ENCODE assay signal across 7 mouse cellular contexts in the genomic region with DNA sequence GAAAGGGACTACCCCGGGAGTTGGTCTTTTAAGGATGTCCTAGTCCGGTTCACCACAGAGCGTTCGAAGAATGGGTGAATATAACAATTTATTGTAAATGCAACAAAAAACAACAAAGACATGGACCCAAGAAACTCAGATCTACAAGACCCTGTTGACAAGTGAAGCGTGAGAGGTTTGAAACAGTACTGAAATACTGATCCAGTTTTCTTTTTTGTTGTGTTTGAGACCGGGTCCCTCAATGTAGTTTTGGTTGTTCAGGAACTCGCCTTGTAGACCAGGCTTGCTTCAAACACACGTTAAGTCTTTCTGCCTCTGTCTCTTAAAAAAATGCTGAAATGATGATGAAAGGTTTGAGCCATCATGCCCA. TPM values are rescaled to one million over a fixed set of nuclear protein-coding genes. Genes with fewer than 3 reads are reported as not detected.
A peak's percentile ranks its signal among the peaks of the same experiment; 100 is the strongest.
DNase-seq lines count a peak whose midpoint lies in the region; ATAC-seq and TF ChIP-seq lines count a peak whose summit lies in the region.

No protein-coding gene starts in this region.

- intact Hi-C loops in left cerebral cortex, postnatal 36 days (cut with DNase I): loop anchor here (2.0 kb wide), 1 partner anchor 108 kb away; the partner anchor contains the start of gene Pik3c2a

- ATAC-seq in lung, postnatal 0 days: no peak
- ATAC-seq in embryonic facial prominence, embryonic 14.5 days (ENCODE audit: low read depth): no peak
- ATAC-seq in limb, embryonic 11.5 days (ENCODE audit: insufficient number of reproducible peaks, low FRiP score, low TSS enrichment, low read depth): no peak
- no peak for ATAC-seq in stomach, embryonic 14.5 days (ENCODE audit: insufficient number of reproducible peaks, insufficient read depth, low FRiP score, low read depth)

- WGBS in lung, postnatal 0 days: 9% methylated on average over 8 of the region's 8 CpGs
- WGBS in embryonic facial prominence, embryonic 14.5 days: 18% methylated on average over 8 of the region's 8 CpGs
- WGBS in limb, embryonic 11.5 days: 22% methylated on average over 8 of the region's 8 CpGs
- WGBS in stomach, embryonic 14.5 days: 18% methylated on average over 8 of the region's 8 CpGs

- no peak for TF ChIP-seq CTCF in lung, postnatal 0 days (IDR thresholded peaks at IDR 0.05)

- H3K4me3 ChIP-seq in lung, postnatal 0 days (ENCODE audit: low read depth, low read length): peak overlapping the region; percentile 87
- peak overlapping the region; percentile 87 for H3K4me3 ChIP-seq in embryonic facial prominence, embryonic 14.5 days (ENCODE audit: low read depth, low read length)
- H3K4me3 ChIP-seq in limb, embryonic 11.5 days (ENCODE audit: low read depth, low read length): peak overlapping the region; percentile 67
- H3K4me3 ChIP-seq in stomach, embryonic 14.5 days (ENCODE audit: low read depth, low read length): peak overlapping the region; percentile 87

- peak overlapping the region; percentile 96 for H3K9ac ChIP-seq in lung, postnatal 0 days (replicated peaks; ENCODE audit: low read depth)
- H3K9ac ChIP-seq in embryonic facial prominence, embryonic 14.5 days (ENCODE audit: low read depth, low read length): peak overlapping the region; percentile 99
- peak overlapping the region; percentile 83 for H3K9ac ChIP-seq in limb, embryonic 11.5 days (ENCODE audit: low read length)
- peak overlapping the region; percentile 71 for H3K9ac ChIP-seq in stomach, embryonic 14.5 days (replicated peaks; ENCODE audit: low read depth, low read length)

- H3K4me1 ChIP-seq in lung, postnatal 0 days (ENCODE audit: insufficient read depth, low read depth, low read length): peaks cover 5% of the 10 kb centered on the region
- peaks cover 16% of the 10 kb centered on the region for H3K4me1 ChIP-seq in embryonic facial prominence, embryonic 14.5 days (ENCODE audit: control insufficient read depth, insufficient read depth, low read length)
- 0 out of 2 replicates have a peak, but pooled peaks cover 2% of the 10 kb centered on the region for H3K4me1 ChIP-seq in limb, embryonic 11.5 days (ENCODE audit: control insufficient read depth, insufficient read depth, low read length)
- 0 out of 2 replicates have a peak, but pooled peaks cover 3% of the 10 kb centered on the region for H3K4me1 ChIP-seq in stomach, embryonic 14.5 days (ENCODE audit: control insufficient read depth, insufficient read depth, low read length)

- H3K27ac ChIP-seq in lung, postnatal 0 days (ENCODE audit: low read length): 0 out of 2 replicates have a peak overlapping the region, but pooled peaks have one; percentile 51
- H3K27ac ChIP-seq in embryonic facial prominence, embryonic 14.5 days (replicated peaks; ENCODE audit: low read depth, low read length): peak overlapping the region; percentile 72
- H3K27ac ChIP-seq in limb, embryonic 11.5 days (replicated peaks; ENCODE audit: low read depth, low read length): peak overlapping the region; percentile 10; the same call in 1 of the 2 replicates
- no peak overlapping the region for H3K27ac ChIP-seq in stomach, embryonic 14.5 days (ENCODE audit: low read length)

- H3K9me3 ChIP-seq in lung, postnatal 0 days (ENCODE audit: low read length): no peaks in the 10 kb centered on the region
- no peaks in the 10 kb centered on the region for H3K9me3 ChIP-seq in embryonic facial prominence, embryonic 14.5 days (ENCODE audit: control insufficient read depth, low read length)
- no peaks in the 10 kb centered on the region for H3K9me3 ChIP-seq in limb, embryonic 11.5 days (ENCODE audit: control insufficient read depth, low read length)
- no peaks in the 10 kb centered on the region for H3K9me3 ChIP-seq in stomach, embryonic 14.5 days (ENCODE audit: control insufficient read depth, low read depth, low read length)

- DNase-seq in lung, postnatal 0 days (ENCODE audit: low spot score): peak; percentile 19
- DNase-seq in lung, adult 18-20 months: no peak
- DNase-seq in embryonic facial prominence, embryonic 14.5 days (ENCODE audit: low spot score): peak; percentile 10
- DNase-seq in limb, embryonic 11.5 days (ENCODE audit: low spot score): no peak
- no peak for DNase-seq in thymus, postnatal 25 days
- DNase-seq in left cerebral cortex, postnatal 36 days (ENCODE audit: low spot score in 2 of 2): no peak

- peaks cover 8% of the 10 kb centered on the region for H3K36me3 ChIP-seq in lung, postnatal 0 days (ENCODE audit: insufficient read depth, low read length)
- H3K36me3 ChIP-seq in embryonic facial prominence, embryonic 14.5 days (ENCODE audit: control insufficient read depth, insufficient read depth, low read length): peaks cover 46% of the 10 kb centered on the region
- H3K36me3 ChIP-seq in limb, embryonic 11.5 days (ENCODE audit: control insufficient read depth, insufficient read depth, low read length): peaks cover 13% of the 10 kb centered on the region
- peaks cover 31% of the 10 kb centered on the region for H3K36me3 ChIP-seq in stomach, embryonic 14.5 days (ENCODE audit: control insufficient read depth, insufficient read depth, low read length)

- no peaks in the 10 kb centered on the region for H3K27me3 ChIP-seq in lung, postnatal 0 days (replicated peaks; ENCODE audit: insufficient read depth, low read length)
- H3K27me3 ChIP-seq in embryonic facial prominence, embryonic 14.5 days (replicated peaks; ENCODE audit: control insufficient read depth, insufficient read depth, low read length): no peaks in the 10 kb centered on the region
- no peaks in the 10 kb centered on the region for H3K27me3 ChIP-seq in limb, embryonic 11.5 days (ENCODE audit: control insufficient read depth, insufficient read depth, low read length)
- H3K27me3 ChIP-seq in stomach, embryonic 14.5 days (ENCODE audit: control insufficient read depth, insufficient read depth, low read length): no peaks in the 10 kb centered on the region

- H3K4me2 ChIP-seq in lung, postnatal 0 days (replicated peaks; ENCODE audit: low read depth, low read length): peak overlapping the region; percentile 82
- peak overlapping the region; percentile 76 for H3K4me2 ChIP-seq in embryonic facial prominence, embryonic 14.5 days (ENCODE audit: low read depth, low read length)
- H3K4me2 ChIP-seq in limb, embryonic 11.5 days (ENCODE audit: low read depth, severe bottlenecking): peak overlapping the region; percentile 62
- peak overlapping the region; percentile 65 for H3K4me2 ChIP-seq in stomach, embryonic 14.5 days (replicated peaks; ENCODE audit: low read depth, low read length)

- TF ChIP-seq EP300 in lung, postnatal 0 days (IDR thresholded peaks at IDR 0.05): no peak

RNA-seq across cellular contexts. Expression of gene Rps13, which starts 0.7 kb away (rescaled TPM):
- polyA plus RNA-seq in lung, postnatal 0 days (2015; fragmentation: Nextera tagmentation; extraction: Ambion mirVana): 435 and 500 TPM in 2 replicates
- 864 and 873 TPM in 2 replicates for polyA plus RNA-seq in embryonic facial prominence, embryonic 14.5 days (2014; fragmentation: Nextera tagmentation; extraction: Ambion mirVana)
- 957 and 981 TPM in 2 replicates for polyA plus RNA-seq in limb, embryonic 11.5 days (2014; fragmentation: Nextera tagmentation; extraction: Ambion mirVana)
- 960 and 1,086 TPM in 2 replicates for polyA plus RNA-seq in stomach, embryonic 14.5 days (2014; fragmentation: Nextera tagmentation; extraction: Ambion mirVana)
- total RNA-seq in left cerebral cortex, postnatal 36 days (2021): 100 to 1,000 TPM; 185 to 202 TPM

RNA-seq across cellular contexts. Expression of gene Plekha7, which starts 26.5 kb away (rescaled TPM):
- 5.7 and 7.0 TPM in 2 replicates for polyA plus RNA-seq in lung, postnatal 0 days (2015; fragmentation: Nextera tagmentation; extraction: Ambion mirVana)
- 8.2 and 9.2 TPM in 2 replicates for polyA plus RNA-seq in embryonic facial prominence, embryonic 14.5 days (2014; fragmentation: Nextera tagmentation; extraction: Ambion mirVana)
- 3.7 and 4.0 TPM in 2 replicates for polyA plus RNA-seq in limb, embryonic 11.5 days (2014; fragmentation: Nextera tagmentation; extraction: Ambion mirVana)
- 11.5 and 12.4 TPM in 2 replicates for polyA plus RNA-seq in stomach, embryonic 14.5 days (2014; fragmentation: Nextera tagmentation; extraction: Ambion mirVana)
- 10 to 100 TPM; 22.0 to 24.8 TPM for total RNA-seq in left cerebral cortex, postnatal 36 days (2021)

Comparison
In these comparisons a context has a peak if more than half of its experiments do, and no peak if none do; other contexts are left out.
1. DNase-seq: peak in lung, postnatal 0 days (single experiment) and embryonic facial prominence, embryonic 14.5 days (single experiment); none in lung, adult 18-20 months (0 of 2), limb, embryonic 11.5 days (single experiment), thymus, postnatal 25 days (single experiment) and left cerebral cortex, postnatal 36 days (0 of 2).
2. Peak in every context shown above with its lines, with median percentiles within 50 percentile points of each other: H3K4me2 ChIP-seq, H3K4me3 ChIP-seq and H3K9ac ChIP-seq.